Mouse (Mus musculus) bone marrow macrophage, adult 2 months (primary cell): ENCODE measurements around the gene Ror1.

Source experiments
- CTCF ChIP-seq: IDR thresholded peaks from 2 replicates; pipeline ENCODE4 v1.5.1; 2012; ENCODE audit warnings: low read depth, mild to moderate bottlenecking, low read length, moderate library complexity
- POLR2A ChIP-seq: IDR thresholded peaks from 2 replicates; pipeline ENCODE4 v1.6.1; 2012; ENCODE audit warnings: mild to moderate bottlenecking, low read depth, low read length, borderline replicate concordance

DNA sequence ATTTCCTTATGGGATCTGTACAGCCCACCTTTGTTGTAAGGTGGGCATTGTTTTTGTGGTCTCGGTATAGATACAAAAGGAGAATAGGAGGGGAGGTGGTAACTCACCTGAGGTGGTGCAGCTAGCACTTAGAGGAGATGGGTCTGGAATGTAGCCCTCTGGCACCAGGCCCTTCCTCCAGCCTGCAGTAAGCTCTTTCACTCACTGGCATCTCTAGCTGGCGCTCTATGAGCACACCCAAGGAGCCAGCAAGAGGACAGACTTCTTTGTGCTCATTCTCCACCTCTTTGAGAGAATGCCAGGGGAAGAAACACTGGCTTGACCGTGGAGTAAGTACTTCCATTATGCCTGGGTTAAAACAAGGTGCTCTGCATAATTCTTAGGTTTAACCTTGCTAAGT is 36.7 kb downstream of the Ror1 start:
- TF ChIP-seq CTCF (no peak), POLR2A (no peak)
